Mouse (Mus musculus): ENCODE measurements at regions not wholly inside any gene's neighbourhood (a gene's known extent, or its start where the extent isn't known, plus 50 kb on each side); places are given as distances from the start of the nearest gene placed in this dataset.
A peak's percentile ranks its signal among the peaks of the same experiment; 100 is the strongest.

- no peak for DNase-seq
Observed at GRCm38 (mm10) chr1:138011581-138011980, 163.9 kb downstream of the Ptprc start.

- DNase-seq = peak; percentile 23
Observed at GRCm38 (mm10) chr1:138010910-138011477, 164.5 kb downstream of the Ptprc start.

- DNase-seq = no peak
Observed at GRCm38 (mm10) chr1:138006811-138007210, 168.7 kb downstream of the Ptprc start.

- no peak for DNase-seq
Observed at GRCm38 (mm10) chr1:138004319-138004718, 171.2 kb downstream of the Ptprc start.

GRCm38 (mm10) chr1:137999268-137999900, 176.1 kb downstream of the Ptprc start:
- no peak for DNase-seq

- no peak for DNase-seq
Observed at GRCm38 (mm10) chr1:137996041-137996440, 179.5 kb downstream of the Ptprc start.

GRCm38 (mm10) chr1:137991936-137992335, 183.6 kb downstream of the Ptprc start:
- DNase-seq = no peak

GRCm38 (mm10) chr1:137991412-137991811, 184.1 kb downstream of the Ptprc start:
- DNase-seq = no peak

- no peak for DNase-seq
Observed at GRCm38 (mm10) chr1:137973406-137973805, 202.1 kb downstream of the Ptprc start.

- no peak for DNase-seq
Observed at GRCm38 (mm10) chr1:137972620-137973350, 202.7 kb downstream of the Ptprc start.

GRCm38 (mm10) chr1:137966151-137966836, 209.2 kb downstream of the Ptprc start:
- DNase-seq = no peak

- DNase-seq = no peak
Observed at GRCm38 (mm10) chr1:137963656-137964055, 211.9 kb downstream of the Ptprc start.

GRCm38 (mm10) chr1:137958040-137958439, 217.5 kb downstream of the Ptprc start:
- no peak for DNase-seq

- no peak for DNase-seq
Observed at GRCm38 (mm10) chr1:137955993-137956392, 219.5 kb downstream of the Ptprc start.

- DNase-seq = no peak
Observed at GRCm38 (mm10) chr1:137955139-137955538, 220.4 kb downstream of the Ptprc start.

- no peak for DNase-seq
Observed at GRCm38 (mm10) chr1:137953369-137953768, 222.1 kb downstream of the Ptprc start.

- no peak for DNase-seq
Observed at GRCm38 (mm10) chr1:137952777-137953176, 222.7 kb downstream of the Ptprc start.

GRCm38 (mm10) chr1:137947900-137948299, 227.6 kb downstream of the Ptprc start:
- DNase-seq = no peak

- DNase-seq = no peak
Observed at GRCm38 (mm10) chr1:137941776-137942522, 233.6 kb downstream of the Ptprc start.

- no peak for DNase-seq
Observed at GRCm38 (mm10) chr1:137935746-137936145, 239.8 kb downstream of the Ptprc start.

- DNase-seq = no peak
Observed at GRCm38 (mm10) chr1:137929764-137930163, 245.7 kb downstream of the Ptprc start.

GRCm38 (mm10) chr1:137928522-137928921, 247.0 kb downstream of the Ptprc start:
- peak; percentile 21 for DNase-seq

All from gastrocnemius, postnatal 10 days (tissue).